Mouse (Mus musculus): ENCODE data around the gene Fbf1. TPM values are rescaled to one million over a fixed set of nuclear protein-coding genes. Genes with fewer than 3 reads are reported as not detected.
"Not testable (repeated sequence)": the region's sequence is repeated elsewhere in the genome, so short reads cannot be mapped to it uniquely, and the experiment has no call there.

Fbf1 gene
- polyA plus RNA-seq, 3 experiments from 2014 or later: 3.2 to 3.5 (median 3.3) TPM

- ATAC-seq: no peak
Observed at GRCm38 (mm10) chr11:116106963-116107776, 60.8 kb downstream of the Fbf1 start.

- no peak for ATAC-seq
Observed at GRCm38 (mm10) chr11:116106154-116106962, 61.6 kb downstream of the Fbf1 start.

DNA sequence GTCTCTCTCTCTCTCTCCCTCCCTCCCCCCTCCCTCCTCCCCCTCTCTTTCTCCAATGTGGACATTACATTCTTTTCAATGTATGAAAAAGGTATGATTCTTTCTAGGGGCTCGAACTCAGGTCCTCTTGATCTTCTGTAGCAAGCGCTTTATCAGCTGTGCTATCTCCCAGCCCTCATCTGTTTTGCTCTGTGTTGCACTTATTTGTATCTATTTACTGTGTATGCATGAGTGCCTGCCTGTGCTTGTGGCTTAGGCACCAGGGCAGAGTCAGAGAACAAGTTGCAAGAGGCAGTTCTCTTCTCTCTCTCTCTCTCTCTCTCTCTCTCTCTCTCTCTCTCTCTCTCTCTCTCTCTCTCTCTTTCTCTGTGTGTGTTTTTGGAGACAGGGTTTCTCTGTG lies 62.9 kb downstream of the Fbf1 start:
- ATAC-seq: no peak

DNA sequence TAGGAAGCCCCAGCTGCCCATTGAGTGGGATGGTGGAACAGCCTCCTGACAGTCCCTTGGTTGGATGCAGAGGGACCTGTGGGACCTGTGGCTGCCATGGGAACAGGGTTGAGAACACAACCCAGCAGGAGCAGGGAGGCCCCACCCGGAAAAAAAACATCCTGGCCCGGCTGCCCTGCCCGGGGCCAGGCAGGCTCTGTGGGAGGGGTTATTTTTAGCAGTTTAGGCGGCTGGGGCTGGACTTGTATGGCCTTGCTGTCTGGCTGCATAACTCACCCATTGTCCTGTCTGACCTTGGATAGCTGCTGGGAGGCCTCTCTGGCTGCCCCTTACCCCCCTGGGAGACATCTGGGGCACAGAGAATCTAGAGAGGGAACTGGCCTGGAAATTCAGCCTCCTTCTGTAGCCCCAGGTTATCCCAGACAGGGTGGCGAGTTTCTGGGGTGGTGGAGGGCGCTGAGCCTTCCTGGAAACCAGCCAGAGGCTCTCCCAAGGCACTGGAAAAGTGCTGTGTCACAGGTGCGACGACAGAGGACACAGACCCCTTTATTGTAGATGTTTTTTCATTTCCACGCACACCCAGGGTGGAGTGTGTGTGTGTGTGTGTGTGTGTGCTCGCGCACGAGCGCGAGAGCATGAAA lies 63.8 kb downstream of the Fbf1 start:
- ATAC-seq: no peak

- ATAC-seq: no peak
Observed at GRCm38 (mm10) chr11:116103572-116103971, 64.4 kb downstream of the Fbf1 start.

DNA sequence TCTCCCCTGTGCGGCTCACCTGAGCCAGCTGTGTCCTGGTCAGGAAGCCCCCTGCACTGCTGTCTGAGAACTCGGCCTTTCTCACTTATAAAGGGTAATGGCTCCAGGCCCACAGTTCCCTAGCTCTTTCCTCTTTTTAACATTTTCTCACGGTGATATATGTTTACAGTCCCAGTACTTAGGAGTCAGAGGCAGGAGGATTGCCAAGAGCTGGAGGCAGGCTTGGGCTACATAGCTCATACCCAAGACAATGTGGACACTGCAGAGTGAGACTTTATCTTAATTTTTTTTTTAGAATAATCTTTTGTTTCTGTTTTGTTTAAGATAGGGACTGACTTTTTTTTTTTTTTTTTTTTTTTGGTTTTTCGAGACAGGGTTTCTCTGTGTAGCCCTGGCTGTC lies 65.5 kb downstream of the Fbf1 start:
- ATAC-seq: no peak

GRCm38 (mm10) chr11:116101931-116102381 lies 66.0 kb downstream of the Fbf1 start:
- no peak for ATAC-seq

- ATAC-seq: no peak
Observed at GRCm38 (mm10) chr11:116100839-116101238, 67.1 kb downstream of the Fbf1 start.

- ATAC-seq: no peak
Observed at GRCm38 (mm10) chr11:116100385-116100784, 67.6 kb downstream of the Fbf1 start.

- no peak for ATAC-seq
Observed at GRCm38 (mm10) chr11:116099462-116099861, 68.5 kb downstream of the Fbf1 start.

- ATAC-seq: no peak
Observed at GRCm38 (mm10) chr11:116098711-116099460, 69.1 kb downstream of the Fbf1 start.

GRCm38 (mm10) chr11:116096213-116097108 lies 71.5 kb downstream of the Fbf1 start:
- ATAC-seq: no peak

- no peak for ATAC-seq
Observed at GRCm38 (mm10) chr11:116095573-116095972, 72.4 kb downstream of the Fbf1 start.

GRCm38 (mm10) chr11:116093771-116094565 lies 74.0 kb downstream of the Fbf1 start:
- ATAC-seq: no peak

- not testable (repeated sequence) for ATAC-seq
Observed at GRCm38 (mm10) chr11:116092959-116093358, 75.0 kb downstream of the Fbf1 start.

Other genes with a start within 250 kb of the Fbf1 start
- gene Sap30bp, start 234.9 kb downstream of the Fbf1 start, polyA plus RNA-seq (2017; shearing (Covaris generic)): 10 to 100 TPM; 35.6 to 55.2 (median 39.2) TPM
- 10 to 100 TPM; 18.2 to 30.3 (median 23.7) TPM for gene Recql5, start 234.7 kb downstream of the Fbf1 start, polyA plus RNA-seq (2017; shearing (Covaris generic))
- gene Itgb4, start 193.5 kb downstream of the Fbf1 start, polyA plus RNA-seq (2017; shearing (Covaris generic)): not detected
- 10 to 100 TPM; 14.4 to 20.1 (median 15.9) TPM for gene Galk1, start 155.4 kb downstream of the Fbf1 start, polyA plus RNA-seq (2017; shearing (Covaris generic))
- 1,000 to 10,000 TPM; 1,545 to 2,086 (median 2,075) TPM for gene H3f3b, start 140.2 kb downstream of the Fbf1 start, polyA plus RNA-seq (2017; shearing (Covaris generic))
- 10 to 100 TPM; 10.1 to 14.6 (median 12.7) TPM for gene Unk, start 137.8 kb downstream of the Fbf1 start, polyA plus RNA-seq (2017; shearing (Covaris generic))
- gene Unc13d, start 90.2 kb downstream of the Fbf1 start, polyA plus RNA-seq (2017; shearing (Covaris generic)): 100 to 1,000 TPM in 1 of 3 experiments, 10 to 100 TPM in 2; 80.1 to 128 (median 81.9) TPM
- gene Wbp2, start 81.2 kb downstream of the Fbf1 start, polyA plus RNA-seq (2017; shearing (Covaris generic)): 100 to 1,000 TPM; 153 to 156 (median 154) TPM
- gene Trim47, start 41.0 kb downstream of the Fbf1 start, polyA plus RNA-seq (2017; shearing (Covaris generic)): under 1 TPM in 1 of 3 experiments, not detected in 2; 0.39 TPM
- 10 to 100 TPM in 2 of 3 experiments, 1 to 10 TPM in 1; 9.5 to 13.3 (median 11.4) TPM for gene Trim65, start 37.0 kb downstream of the Fbf1 start, polyA plus RNA-seq (2017; shearing (Covaris generic))
- gene Mrpl38, start 29.3 kb downstream of the Fbf1 start, polyA plus RNA-seq (2017; shearing (Covaris generic)): 10 to 100 TPM; 14.3 to 30.6 (median 28.0) TPM
- 10 to 100 TPM; 49.0 to 66.5 (median 54.4) TPM for gene Ten1, start 30.7 kb upstream of the Fbf1 start, polyA plus RNA-seq (2017; shearing (Covaris generic))
- gene Acox1, start 30.9 kb upstream of the Fbf1 start, polyA plus RNA-seq (2017; shearing (Covaris generic)): 10 to 100 TPM; 10.3 to 14.2 (median 13.6) TPM
- gene Evpl, start 69.9 kb upstream of the Fbf1 start, polyA plus RNA-seq (2017; shearing (Covaris generic)): not detected
- 10 to 100 TPM; 40.4 to 44.2 (median 42.3) TPM for gene Srp68, start 106.1 kb upstream of the Fbf1 start, polyA plus RNA-seq (2017; shearing (Covaris generic))
- gene Galr2, start 112.8 kb upstream of the Fbf1 start, polyA plus RNA-seq (2017; shearing (Covaris generic)): not detected
- 10 to 100 TPM; 70.3 to 96.0 (median 70.6) TPM for gene Exoc7, start 139.1 kb upstream of the Fbf1 start, polyA plus RNA-seq (2017; shearing (Covaris generic))
- gene Foxj1, start 167.2 kb upstream of the Fbf1 start, polyA plus RNA-seq (2017; shearing (Covaris generic)): not detected
- gene Rnf157, start 244.9 kb upstream of the Fbf1 start, polyA plus RNA-seq (2017; shearing (Covaris generic)): 10 to 100 TPM in 1 of 3 experiments, 1 to 10 TPM in 2; 3.0 to 15.1 (median 8.5) TPM

Measured in inflammation-experienced regulatory T-cells, adult 6 months (primary cell).